Mouse (Mus musculus): Measurements from ENCODE around the gene Zfp646.
"Not testable (repeated sequence)": the region's sequence is repeated elsewhere in the genome, so short reads cannot be mapped to it uniquely, and the experiment has no call there.

Gene Zfp646

DNA sequence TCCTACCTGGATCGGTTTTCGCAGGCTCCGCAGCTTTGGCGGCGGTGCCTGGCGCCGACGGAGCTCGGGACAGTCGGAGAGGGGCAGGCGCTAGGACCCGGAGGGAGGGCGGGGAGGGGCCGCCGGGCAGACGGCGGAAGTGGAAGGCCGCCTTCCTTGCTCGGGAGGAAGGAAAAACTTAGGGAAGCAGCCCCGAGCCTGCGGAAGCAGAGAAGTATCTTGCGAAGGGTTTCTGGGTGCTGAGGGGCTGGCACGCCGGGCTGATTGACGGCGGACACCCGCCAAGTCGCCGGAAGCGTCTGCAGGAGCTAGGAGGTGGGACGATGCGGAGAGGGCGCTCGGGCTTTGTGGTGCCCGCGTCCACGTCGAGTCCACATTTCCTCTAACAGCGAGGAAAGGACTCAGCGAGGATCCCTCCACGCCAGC is at the start of gene Zfp646:
TSS of gene Zfp646 (plus strand) at position 181 of the 426 bp plus-strand sequence.
- DNase-seq (ENCODE audit: low read depth, low spot score): peak; percentile 75

DNA sequence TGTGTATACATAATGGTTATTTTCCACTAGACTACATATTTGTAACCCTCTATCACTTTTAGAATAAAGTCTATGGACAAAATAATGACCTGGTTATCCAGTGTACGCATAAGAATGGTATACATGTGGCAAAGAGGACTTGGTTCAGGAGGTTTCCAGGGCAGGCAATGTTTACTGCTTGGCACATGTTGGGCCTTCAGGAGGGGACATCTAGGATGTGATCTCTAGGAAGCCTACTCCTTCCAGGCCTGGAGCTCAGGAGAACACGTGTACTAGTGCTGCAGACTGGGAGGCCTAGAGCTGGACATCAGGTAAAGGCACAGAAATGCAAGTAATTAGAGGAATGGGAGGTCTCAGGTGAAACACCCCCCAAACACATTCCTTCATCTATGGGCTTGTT is 40.5 kb upstream of the Zfp646 start:
- DNase-seq (ENCODE audit: low read depth, low spot score): no peak

DNA sequence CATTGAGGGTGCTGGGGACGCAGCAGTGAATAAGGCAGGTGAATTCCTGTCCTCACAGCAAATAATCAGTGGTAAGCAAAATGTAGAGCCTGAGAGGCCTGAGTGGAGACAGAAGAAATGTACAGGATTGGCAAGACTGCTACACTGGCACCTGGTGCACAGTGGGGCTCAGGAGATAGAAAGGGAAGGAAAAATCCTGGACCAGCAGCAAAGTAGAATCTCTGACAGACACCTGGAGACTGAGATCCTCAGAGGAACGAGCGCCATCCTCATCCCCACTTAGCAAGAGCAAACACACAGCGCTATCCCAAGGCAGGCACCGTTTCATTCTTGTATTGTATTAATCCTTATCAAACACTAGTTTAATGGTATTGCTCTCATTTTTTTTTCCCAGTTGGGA is 38.5 kb upstream of the Zfp646 start:
- no peak for DNase-seq (ENCODE audit: low read depth, low spot score)

DNA sequence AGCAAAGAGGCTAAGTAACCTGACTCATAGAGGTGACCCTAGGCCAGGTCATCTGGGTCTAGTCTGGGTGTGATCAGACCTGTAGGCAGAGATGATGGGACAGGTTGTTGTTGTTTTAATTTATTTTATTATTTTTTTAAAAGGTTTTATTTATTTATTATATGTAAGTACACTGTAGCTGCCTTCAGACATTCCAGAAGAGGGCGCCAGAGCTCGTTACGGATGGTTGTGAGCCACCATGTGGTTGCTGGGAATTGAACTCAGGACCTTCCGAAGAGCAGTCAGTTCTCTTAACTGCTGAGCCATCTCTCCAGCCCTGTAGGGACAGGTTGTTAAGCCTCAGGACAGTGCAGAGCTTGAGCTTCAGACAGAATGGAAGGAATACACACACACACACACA is 38.1 kb upstream of the Zfp646 start:
- DNase-seq (ENCODE audit: low read depth, low spot score): not testable (repeated sequence)

DNA sequence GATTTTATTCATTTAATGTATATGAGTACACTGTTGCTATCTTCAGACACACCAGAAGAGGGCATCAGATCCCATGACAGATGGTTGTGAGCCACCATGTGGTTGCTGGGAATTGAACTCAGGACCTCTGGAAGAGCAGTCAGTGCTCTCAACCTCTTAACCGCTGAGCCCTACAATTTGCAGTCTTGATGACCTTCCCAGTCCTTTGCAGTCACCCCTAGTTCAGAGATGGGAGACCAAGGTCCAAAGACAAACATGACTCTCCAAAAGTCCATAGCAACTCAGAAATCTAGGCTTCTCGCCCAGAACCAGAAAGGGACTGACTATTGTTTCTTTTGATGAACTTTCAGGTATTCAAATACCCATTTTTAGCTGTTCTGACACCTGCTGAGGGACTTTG is 36.0 kb upstream of the Zfp646 start:
- not testable (repeated sequence) for DNase-seq (ENCODE audit: low read depth, low spot score)

DNA sequence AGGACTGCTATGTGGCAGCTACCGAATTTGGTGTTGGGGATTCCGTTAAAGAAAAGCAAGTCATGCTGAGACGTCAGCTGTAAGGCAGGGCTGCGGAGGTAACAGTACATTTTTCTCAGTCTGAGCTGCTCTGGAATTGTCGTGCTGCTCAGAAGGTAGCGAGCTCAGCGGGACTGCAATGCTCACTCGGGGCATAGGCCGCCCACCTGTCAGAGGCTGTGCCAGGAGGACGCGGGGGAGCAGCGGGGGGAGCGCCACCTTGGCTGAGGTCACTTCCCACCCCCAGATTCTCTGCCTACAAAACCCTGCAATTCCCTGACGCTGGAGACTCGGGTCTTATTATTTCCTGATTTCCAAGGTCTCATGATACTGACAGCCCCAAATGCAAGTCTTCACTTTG is 35.1 kb upstream of the Zfp646 start:
- DNase-seq (ENCODE audit: low read depth, low spot score): no peak

DNA sequence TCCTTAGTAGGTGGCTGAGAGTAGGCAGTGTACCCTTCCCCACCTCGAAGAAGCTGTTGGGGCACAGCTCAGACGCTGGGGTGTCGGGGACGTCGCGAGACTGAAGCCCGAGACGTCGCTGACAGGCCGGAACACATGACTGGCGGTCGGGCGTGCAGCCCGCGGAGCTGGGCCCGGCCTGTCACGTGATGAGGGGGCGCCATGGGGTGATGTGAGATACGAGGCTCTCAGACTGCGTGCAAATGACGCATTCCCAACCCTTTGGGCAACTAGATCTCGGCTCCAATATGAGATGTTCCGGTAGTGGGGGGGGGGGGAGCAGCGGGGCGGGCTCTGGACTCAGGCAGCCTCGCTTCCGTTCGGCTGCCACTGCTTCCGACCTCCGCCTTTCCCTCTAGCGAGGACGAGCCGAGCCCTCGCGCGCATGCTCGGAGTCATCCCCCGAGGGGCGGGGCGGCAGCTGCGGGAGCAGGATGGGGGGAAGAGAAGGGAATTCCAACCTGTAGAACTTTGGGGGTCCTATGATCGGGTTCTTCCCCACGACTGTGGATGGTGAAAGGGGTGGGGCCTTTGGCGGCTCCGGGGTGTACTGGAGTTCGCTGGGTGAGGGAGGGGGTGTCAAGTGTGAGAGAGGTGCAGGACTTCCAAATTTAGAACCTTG is 34.6 kb upstream of the Zfp646 start:
- peak; percentile 90 for DNase-seq (ENCODE audit: low read depth, low spot score)

DNA sequence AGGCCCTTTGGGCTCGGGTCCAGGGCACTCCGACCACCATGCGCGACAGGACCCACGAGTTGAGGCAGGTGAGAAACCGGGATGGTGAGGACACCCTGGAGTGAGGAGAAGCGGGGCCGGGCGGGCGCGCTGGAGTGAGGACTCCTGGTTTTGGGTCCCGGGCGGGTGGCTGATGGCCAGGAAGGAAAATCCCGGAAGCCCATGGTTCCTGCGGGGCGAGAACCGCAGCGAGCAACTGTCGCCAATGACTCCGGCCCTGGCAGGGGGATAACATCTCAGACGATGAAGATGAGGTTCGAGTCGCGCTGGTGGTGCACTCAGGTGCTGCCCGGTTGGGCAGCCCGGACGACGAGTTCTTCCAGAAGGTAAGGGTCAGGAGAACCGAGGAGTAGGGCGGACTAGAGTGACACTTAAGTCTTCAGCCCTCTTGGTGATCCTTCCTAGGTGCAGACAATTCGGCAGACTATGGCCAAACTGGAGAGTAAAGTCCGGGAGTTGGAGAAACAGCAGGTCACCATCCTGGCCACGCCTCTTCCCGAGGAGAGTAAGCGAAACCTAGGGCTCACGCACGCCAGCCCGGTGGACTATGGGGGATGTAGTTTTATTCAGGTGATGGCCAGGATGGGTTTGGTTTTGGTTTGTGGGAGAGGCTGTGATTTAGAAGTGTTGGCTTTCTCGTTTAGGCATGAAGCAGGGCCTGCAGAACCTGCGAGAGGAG is 33.9 kb upstream of the Zfp646 start:
- peak; percentile 89 for DNase-seq (ENCODE audit: low read depth, low spot score)

DNA sequence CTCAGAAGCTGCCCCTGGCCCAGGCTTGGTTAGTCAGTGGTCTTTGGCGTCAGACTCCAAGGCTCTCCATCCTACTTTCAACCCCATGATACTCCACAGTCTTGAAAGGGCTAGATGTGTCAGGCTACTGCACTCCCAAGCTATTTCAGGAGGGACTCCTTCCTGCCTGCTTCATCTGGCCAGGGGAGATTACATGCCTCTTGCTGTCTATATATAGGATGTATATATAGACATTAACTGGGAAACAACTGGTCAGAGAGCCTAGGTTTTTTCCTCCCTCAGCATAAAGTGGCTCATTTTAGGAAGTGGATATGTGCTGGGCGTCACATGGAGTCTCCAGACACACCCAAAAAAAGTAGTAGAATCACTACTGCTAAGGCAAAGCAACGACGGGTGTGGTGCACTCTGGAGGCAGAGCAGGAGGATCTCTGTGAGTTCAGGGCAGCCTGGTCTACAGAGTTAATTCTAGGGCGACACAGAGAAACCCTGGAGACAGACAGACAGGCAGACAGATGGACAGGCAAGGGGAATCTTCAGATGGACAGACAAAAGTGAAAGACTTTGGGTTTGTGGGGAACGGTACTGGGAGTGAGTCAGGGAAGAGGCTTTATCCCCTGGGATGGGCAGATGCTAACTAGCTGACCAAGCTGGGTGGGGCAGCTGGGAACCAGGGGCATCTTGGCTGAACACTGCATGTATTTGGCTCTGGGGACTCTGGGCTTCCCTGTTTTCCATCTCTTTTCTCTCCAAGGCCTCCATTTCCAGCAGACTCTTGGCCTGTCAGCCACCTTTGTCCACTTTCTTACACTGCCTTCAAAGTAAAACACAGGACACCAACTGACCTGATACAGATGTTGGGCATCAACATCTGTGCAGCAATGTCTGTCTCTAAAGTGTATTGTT is 25.8 kb upstream of the Zfp646 start:
- peak; percentile 78 for DNase-seq (ENCODE audit: low read depth, low spot score)

DNA sequence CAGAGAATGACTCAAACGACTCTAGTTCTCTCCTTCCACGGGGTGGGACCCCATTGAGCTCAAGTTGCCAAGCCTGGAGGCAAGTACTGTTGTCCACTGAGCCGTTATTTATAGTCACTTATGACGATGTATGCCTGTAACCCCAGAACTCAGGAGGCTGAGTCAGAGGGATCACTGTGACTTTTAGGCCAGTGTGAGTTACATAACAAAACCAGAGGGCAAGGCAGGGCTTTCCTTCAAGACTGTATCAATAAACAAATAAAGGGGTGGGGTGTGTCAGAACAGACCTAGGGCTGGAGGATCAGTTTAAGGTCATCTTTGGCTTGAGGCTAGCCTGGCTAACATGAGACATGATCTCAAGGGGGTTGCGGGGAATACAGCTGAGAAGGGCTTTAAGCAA is 25.1 kb upstream of the Zfp646 start:
- DNase-seq (ENCODE audit: low read depth, low spot score): peak; percentile 88

DNA sequence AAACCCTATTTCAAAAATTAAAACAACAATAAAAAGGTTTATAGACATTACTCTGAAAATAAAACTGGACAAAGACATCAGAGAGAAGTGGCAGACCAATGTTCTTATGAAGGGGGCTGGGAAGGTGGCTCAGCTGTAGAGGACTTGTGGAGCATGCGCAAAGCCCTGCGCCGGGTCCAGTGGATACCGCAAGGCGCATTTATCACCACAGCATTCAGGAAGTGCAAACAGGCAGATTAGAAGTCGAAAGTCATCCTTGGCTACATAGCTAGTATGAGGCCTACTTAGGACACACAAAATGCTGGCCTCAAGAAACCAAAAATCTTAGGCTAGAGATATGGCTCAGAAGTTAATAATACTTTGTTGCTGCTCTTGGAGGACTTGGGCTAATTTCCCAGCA is 17.8 kb upstream of the Zfp646 start:
- no peak for DNase-seq (ENCODE audit: low read depth, low spot score)

DNA sequence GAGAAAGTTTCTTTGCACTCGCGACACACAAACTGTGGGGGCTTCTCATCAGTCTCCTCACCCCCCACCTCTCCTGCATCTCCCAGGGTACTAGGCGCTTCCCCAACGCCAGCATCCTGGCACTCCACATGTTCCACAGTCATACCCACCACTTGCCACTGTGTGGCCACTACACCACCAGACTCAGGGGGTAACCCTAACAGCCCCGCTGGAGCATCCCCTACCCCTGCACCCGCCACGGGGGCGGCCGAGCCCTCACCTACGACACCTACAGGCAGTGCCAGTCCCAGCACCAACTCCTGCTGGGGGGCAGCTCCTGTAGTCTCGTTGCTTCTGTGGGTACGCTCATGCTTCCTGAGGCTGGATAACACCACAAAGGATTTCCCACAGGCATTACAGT is 9.6 kb upstream of the Zfp646 start:
- no peak for DNase-seq (ENCODE audit: low read depth, low spot score)

DNA sequence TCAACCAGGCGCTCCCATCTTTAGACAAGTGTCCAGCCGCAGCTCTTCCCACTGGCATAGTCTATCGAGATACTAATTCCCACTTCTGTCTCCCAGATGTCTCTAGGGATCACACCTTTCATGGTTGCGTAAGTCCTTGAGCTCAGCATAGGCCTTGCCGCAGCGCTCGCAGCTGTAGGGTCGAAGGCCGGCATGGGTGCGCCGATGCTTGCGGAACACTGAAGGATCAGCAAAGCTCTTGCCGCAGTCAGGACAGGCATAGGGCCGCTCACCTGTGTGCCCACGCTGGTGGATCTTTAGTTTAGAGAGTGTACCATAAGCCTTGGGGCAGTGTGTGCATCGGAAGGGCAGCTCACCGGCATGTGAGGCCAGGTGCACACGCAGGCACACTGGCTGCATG is 8.4 kb upstream of the Zfp646 start:
- no peak for DNase-seq (ENCODE audit: low read depth, low spot score)

DNA sequence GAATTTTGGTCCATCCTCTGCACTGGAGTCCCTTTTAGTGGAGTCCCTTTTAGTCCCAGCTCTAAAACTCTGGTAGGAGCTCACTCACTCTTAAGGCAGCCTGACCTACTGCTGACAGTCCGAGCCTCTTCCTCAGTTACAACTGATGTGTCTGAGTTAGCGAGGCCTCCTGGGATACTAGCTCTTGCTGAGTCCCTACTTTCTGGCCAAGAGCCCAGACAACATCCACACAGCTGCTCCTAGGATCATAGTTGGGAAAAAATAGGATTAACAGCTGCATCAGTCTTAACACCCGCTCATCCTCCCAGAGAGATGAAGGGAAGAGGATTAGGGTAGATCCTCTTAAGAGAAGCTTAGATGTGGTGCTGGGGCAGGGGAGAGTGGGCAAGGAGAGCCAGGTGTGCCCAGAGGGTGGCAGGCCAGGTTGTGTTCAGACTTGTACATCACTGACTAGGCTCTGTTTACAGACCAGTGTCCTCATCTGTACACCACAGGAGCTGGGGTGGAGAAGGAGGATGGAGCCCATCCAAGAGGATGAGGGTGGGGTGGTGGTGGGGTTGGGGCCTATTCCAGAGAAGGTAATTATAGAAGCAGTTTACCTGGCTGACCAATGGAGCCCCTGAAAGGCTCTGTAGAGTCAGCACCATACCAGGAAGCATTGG is 6.7 kb upstream of the Zfp646 start:
- peak; percentile 60 for DNase-seq (ENCODE audit: low read depth, low spot score)

DNA sequence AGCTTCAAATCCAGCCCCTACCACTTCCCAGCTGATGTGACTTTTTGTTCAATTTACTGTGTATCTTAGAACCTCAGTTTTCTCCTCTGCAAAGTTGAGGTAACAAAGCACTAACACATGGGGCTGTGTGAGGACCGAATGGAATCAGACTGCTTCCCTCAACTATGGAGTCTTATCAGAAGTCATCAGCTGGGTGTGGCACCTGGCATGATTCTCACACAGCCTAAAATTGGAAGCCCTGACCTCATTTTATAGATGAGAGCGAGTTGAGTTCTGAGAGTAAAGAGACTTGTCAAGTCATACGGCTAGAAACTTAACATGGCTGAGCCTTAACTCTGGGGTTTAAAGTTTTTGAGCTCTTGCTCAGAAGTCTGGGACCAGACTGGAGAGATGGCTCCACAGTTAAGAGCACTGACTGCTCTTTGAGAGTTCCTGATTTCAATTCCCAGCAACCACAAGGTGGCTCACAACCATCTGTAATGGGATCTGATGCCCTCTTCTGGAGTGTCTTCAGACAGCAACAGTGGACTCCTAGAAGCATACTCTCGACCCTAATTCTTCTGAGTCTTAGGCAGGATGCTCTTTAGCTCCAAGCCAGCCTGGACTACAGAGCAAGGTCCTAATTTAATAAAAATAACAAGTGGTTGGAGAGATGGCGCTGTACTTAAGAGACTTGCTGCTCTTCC is 5.7 kb upstream of the Zfp646 start:
- peak; percentile 30 for DNase-seq (ENCODE audit: low read depth, low spot score)

DNA sequence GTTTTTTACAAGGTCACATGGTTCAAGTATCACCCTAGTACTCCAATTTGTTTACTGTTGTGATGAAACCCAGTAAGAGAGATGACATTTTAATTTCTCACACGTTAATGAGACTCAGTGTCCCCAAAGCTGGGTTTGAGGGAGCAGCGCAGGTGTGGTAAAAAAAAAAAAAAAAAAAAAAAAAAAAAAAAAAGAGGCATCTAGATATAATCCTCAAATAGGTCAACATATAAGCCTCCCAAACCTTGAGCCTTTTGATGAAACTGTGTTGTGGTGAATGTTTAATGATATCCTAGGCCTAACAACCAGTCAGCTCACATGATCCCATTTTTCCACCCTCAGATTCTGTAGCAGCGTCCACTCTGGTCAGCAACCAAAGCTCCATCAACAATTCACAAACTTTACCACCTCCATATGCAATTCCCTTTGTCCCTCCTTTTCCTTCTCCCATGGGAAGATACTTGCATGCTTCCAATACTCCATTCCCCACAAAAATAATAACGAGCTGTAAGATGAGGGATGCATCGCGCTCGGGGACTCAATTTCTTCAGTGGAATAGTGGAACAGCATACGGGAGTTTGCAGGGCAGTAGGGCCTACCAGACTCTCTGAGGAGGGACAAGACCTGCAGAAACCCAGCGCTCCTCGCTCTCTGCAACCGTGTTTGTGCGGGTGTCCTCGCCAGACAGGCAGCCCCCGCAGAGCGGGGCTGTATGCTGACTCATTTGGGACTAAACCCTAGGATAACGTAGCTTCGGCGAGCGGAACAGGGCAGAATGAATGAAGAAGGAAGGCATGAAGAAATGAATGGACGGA is 1.0 kb upstream of the Zfp646 start:
- DNase-seq (ENCODE audit: low read depth, low spot score): no peak

DNA sequence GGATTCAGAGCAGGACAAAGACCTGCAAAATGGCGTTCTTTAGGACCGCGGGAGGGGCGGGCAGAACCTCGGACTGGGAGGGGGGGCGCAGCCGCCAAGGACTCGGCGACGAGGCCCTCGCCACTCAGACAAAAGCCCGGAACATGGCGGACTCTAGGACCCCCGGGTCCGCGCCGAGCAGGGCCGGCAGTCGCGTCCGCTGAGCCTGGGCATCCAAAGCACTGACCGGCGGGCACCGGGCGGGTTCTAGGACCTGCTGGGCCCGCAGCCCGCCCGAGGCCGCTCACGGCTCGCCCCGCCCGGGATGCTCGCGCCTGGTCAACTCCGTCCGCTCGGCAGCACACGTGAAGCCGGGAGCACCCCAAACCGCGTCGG is 407 bp upstream of the Zfp646 start:
- peak; percentile 79 for DNase-seq (ENCODE audit: low read depth, low spot score)

DNA sequence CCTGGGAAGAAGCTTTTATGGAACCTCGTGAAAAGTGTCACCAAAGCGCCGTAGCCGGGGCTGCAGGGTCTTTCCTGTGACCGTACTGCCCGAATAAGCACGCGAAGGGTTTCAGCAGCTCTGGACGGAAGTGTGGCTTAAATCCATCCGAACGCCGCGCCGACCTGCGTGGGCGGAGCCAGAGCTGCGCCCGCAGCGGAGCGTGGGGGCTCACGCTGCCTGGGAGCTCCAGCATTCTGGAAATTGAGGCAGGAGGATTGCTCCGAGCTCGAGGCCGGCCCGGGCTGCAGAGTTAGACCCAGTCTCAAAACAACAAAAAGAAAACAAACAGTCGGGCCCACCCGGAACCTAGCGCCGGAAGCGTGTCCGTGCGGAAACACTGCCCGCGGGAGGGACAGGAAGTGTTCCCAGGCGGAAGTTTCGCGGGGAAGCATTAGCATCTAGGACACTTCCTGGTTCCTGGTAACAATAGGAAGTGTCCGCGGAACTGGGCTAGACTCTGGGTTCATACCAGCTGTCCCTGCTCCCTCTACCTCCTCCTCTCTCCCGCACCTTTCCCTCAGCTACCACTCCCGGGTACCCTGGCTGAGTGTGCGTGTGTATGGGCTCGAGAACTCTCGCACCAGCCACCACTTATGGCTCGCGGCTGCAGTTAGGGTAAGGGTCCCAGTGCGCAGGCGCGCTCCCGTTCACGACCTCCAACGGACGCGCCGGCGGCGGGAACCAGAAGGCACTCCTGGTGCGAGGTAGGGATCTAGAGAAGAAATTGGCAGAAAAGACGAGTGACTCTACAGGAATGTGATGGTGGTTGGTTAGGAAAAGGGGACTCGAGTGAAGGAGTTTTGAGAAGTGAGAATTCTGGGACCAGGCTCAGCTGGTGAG is 687 bp downstream of the Zfp646 start, which contains the start of gene Zfp668:
TSS of gene Zfp668 (minus strand) at position 362 of the 882 bp plus-strand sequence.
- DNase-seq (ENCODE audit: low read depth, low spot score): peak; percentile 92

DNA sequence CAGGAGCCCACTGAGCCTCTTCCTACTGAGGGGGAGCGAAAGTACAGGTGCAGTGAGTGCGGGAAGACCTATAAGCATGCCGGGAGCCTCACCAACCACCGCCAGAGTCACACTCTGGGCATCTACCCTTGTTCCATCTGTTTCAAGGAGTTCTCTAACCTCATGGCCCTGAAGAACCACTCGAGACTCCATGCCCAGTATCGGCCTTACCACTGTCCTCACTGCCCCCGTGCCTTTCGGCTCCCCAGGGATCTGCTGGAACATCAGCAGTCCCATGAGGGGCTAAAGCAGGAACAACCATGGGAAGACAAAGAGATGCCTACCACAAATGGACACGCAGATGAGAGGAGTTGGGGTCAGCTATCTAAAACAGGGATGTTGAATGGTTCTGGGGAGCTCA is 3.3 kb downstream of the Zfp646 start:
- DNase-seq (ENCODE audit: low read depth, low spot score): no peak
